Mouse (Mus musculus) G1E (cell line): ENCODE measurements around the gene Sugct. TPM values are rescaled to one million over a fixed set of nuclear protein-coding genes. Genes with fewer than 3 reads are reported as not detected.

ENCODE experiments used
- ATAC-seq: 2 replicates; pipeline ENCODE4 v1.8.0; 2016; ENCODE audit warnings: mild to moderate bottlenecking; ENCODE audit not compliant: insufficient number of reproducible peaks, poor library complexity, low FRiP score, severe bottlenecking; ENCODE audit errors: extremely low read depth
- DNase-seq: peaks from one replicate; pipeline ENCODE4 v3.0.0; 2012; ENCODE audit warnings: low spot score
- H3K27me3 ChIP-seq: 2 replicates; pipeline ENCODE4 v1.6.1; 2012; ENCODE audit warnings: mild to moderate bottlenecking, low read length, inconsistent platforms; ENCODE audit not compliant: insufficient read depth
- H3K36me3 ChIP-seq: replicated peaks from 2 replicates; pipeline ENCODE3; 2012; ENCODE audit warnings: mild to moderate bottlenecking, inconsistent platforms
- H3K4me1 ChIP-seq: 2 replicates; pipeline ENCODE4 v1.6.1; 2012; ENCODE audit warnings: low read depth, low read length, inconsistent platforms, mixed read lengths; ENCODE audit not compliant: insufficient read depth
- H3K4me3 ChIP-seq: 2 replicates; pipeline ENCODE4 v1.5.1; 2012; ENCODE audit warnings: low read depth, mild to moderate bottlenecking, inconsistent platforms, low read length, moderate library complexity, mixed read lengths
- H3K9me3 ChIP-seq: replicated peaks from 2 replicates; pipeline ENCODE4 v1.6.1; 2012; ENCODE audit warnings: inconsistent platforms
- CTCF ChIP-seq: IDR thresholded peaks from 2 replicates; pipeline ENCODE4 v1.5.1; 2012; ENCODE audit warnings: low read depth, low read length, inconsistent platforms, mixed read lengths
- GATA1 ChIP-seq: IDR thresholded peaks from 2 replicates; pipeline ENCODE4 v1.6.1; 2012; ENCODE audit warnings: borderline replicate concordance, low read length, inconsistent platforms, mixed read lengths
- GATA2 ChIP-seq: IDR thresholded peaks from 2 replicates; pipeline ENCODE4 v1.6.1; 2012; ENCODE audit warnings: low read depth, low read length, inconsistent platforms, borderline replicate concordance
- POLR2AphosphoS5 ChIP-seq: IDR thresholded peaks from 2 replicates; pipeline ENCODE4 v1.6.1; 2012; ENCODE audit warnings: low read depth, low read length, inconsistent platforms; ENCODE audit not compliant: insufficient replicate concordance
- TAL1 ChIP-seq: conservative IDR thresholded peaks from 2 replicates; pipeline ENCODE4 v1.6.1; 2012; ENCODE audit warnings: low read depth, low read length, inconsistent platforms, mixed read lengths
- polyA plus RNA-seq: library from polyadenylated mRNA; stranded (reverse); fragments of >175 nt; gene quantifications from 2 replicates; pipeline ENCODE4 v1.2.3, GENCODE M21; 2012
- total RNA-seq, 2 experiments: library from RNA; stranded (forward) in 1 of 2; stranded (reverse) in 1 of 2; fragments of 200-1000 nt in 1 of 2; fragments of >200 nt in 1 of 2; fragmentation: Nextera tagmentation in 1 of 2; gene quantifications; 2 replicates each; pipeline ENCODE4 v1.2.3; 2014 to 2017

Gene Sugct
- total and polyA plus RNA-seq, 3 experiments: 1.1 to 4.8 (median 1.8) TPM

DNA sequence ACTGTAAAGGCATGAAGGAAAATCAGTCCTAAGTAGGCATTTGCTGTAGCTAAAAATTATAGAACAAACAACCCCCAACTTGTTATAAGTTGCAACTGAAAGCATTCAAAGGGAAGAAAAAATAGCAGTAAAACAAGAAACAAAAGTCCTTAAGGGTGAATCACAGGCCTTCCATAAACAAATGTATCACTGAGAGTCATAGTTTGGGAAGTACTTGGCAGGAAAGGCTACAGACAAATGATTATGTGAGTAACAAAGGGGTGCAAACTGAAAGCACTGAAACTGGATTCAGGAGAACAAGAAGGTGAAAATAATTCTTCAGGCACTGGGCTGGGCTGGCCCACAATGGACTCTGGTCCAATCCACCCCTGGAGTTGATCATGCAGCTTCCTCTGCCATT lies 482.7 kb downstream of the Sugct start:
- H3K27me3 ChIP-seq: no peaks in the 10 kb centered on the region
- H3K36me3 ChIP-seq: no peaks in the 10 kb centered on the region
- TF ChIP-seq CTCF (no peak), POLR2AphosphoS5 (no peak), TAL1 (no peak), GATA1 (no peak), GATA2 (no peak)
- H3K4me1 ChIP-seq: no peaks in the 10 kb centered on the region
- no peak for ATAC-seq
- DNase-seq: no peak
- no peak overlapping the region for H3K4me3 ChIP-seq
- no peaks in the 10 kb centered on the region for H3K9me3 ChIP-seq

DNA sequence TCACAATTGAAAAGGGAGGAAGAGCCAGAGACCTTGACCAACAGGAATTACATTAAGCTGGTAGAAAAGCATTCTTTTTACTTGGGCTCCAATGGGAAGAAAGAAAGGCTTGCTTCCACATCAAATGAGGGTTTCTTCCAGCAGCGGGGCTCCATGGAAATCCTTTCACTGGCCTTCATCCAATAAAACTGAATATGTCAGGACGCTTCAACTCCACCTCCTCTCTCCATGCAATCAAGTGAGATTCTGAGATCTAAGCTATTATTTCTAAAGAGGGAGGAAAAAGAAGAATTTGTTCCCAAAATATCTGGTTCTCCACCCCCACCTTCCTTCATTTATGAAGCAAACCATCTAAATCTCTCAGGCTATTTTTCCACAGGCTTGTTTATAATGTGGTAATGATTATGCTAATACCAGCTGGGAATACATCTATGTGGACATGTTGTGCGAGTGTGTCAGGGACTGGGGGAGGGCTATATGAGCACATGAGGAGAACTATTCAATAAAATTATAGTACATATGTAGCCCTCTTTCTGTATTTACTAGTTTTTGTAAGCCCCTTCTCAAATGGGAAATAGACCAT lies 505.1 kb downstream of the Sugct start:
- no peaks in the 10 kb centered on the region for H3K9me3 ChIP-seq
- no peaks in the 10 kb centered on the region for H3K27me3 ChIP-seq
- no peak for ATAC-seq
- H3K36me3 ChIP-seq: no peaks in the 10 kb centered on the region
- DNase-seq: no peak
- H3K4me1 ChIP-seq: no peaks in the 10 kb centered on the region
- TF ChIP-seq TAL1 (no peak), GATA1 (no peak), CTCF (no peak), POLR2AphosphoS5 (no peak), GATA2 (no peak)
- H3K4me3 ChIP-seq: no peak overlapping the region

DNA sequence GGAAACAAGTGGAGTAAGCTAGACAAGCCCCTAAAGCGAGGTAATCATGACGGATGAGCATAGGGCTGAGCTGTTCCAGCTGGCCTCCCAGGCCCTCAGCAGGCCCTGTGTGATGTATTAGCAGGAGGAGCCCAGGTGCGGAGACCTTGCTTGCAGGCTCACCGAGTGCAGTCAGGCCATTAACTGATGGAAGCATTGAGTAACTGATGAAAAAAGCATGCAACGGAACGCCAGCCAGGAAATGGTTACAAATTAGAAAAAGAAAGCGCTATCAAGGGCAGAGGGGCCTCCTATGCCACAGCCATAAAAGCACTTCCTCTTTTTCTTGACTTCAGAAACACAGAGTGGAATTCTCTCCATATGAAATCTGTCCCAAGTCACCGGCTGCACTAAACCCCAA lies 510.1 kb downstream of the Sugct start:
- TF ChIP-seq TAL1 (no peak), GATA1 (no peak), GATA2 (no peak), CTCF (no peak), POLR2AphosphoS5 (no peak)
- H3K9me3 ChIP-seq: no peaks in the 10 kb centered on the region
- H3K4me1 ChIP-seq: no peaks in the 10 kb centered on the region
- DNase-seq (no peak), ATAC-seq (no peak)
- no peaks in the 10 kb centered on the region for H3K36me3 ChIP-seq
- H3K4me3 ChIP-seq: no peak overlapping the region
- H3K27me3 ChIP-seq: no peaks in the 10 kb centered on the region

DNA sequence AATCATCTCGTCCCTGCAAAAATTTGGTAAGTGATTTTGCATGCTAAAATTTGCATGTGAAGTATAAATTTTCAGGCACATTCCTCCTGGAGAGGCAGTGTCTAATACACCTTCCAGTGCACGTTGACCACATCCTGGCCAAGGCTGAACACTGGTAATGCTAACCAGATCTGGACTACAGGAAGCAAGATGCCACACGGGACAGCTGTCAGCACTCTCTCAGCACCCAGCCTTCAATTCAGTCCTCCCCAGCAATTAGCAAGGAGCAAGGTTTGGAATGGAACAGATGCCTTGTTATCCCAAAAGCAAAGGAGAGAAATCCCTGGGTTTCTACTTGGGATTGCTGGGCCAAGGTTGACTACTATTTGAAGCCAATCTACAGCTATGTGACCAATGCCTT lies 529.4 kb downstream of the Sugct start:
- H3K36me3 ChIP-seq: no peaks in the 10 kb centered on the region
- TF ChIP-seq CTCF: no peak
- no peak for TF ChIP-seq POLR2AphosphoS5
- no peak for TF ChIP-seq GATA2
- TF ChIP-seq GATA1: no peak
- TF ChIP-seq TAL1: no peak

DNA sequence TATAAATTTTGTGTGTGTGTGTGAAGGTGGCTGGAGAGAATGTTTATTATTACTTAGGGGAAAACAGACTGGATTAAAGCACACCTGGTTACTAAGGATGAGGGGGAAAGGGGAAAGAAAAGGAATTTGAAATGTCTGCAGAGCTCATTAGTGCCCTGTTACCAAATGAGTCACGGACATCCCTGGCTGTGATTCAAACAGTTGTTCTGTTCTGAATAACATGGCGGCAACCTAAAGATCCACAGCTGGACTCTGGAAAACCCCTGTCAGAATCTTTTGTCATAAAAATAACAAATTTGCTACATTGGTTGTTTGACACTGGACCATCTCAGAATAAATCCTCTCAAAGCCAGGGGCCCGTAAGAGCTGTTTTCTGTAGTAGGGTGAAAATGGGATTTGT lies 530.6 kb downstream of the Sugct start:
- Histone ChIP-seq H3K9me3 (no peaks in the 10 kb centered on the region), H3K27me3 (no peaks in the 10 kb centered on the region), H3K36me3 (no peaks in the 10 kb centered on the region), H3K4me1 (no peaks in the 10 kb centered on the region), H3K4me3 (no peak overlapping the region)
- DNase-seq: no peak
- no peak for ATAC-seq
- TF ChIP-seq GATA1 (no peak), TAL1 (no peak), GATA2 (no peak), POLR2AphosphoS5 (no peak), CTCF (no peak)

More for the DNA sequence above, 529.4 kb downstream of the Sugct start:
- no peaks in the 10 kb centered on the region for H3K27me3 ChIP-seq
- ATAC-seq (no peak), DNase-seq (no peak)
- no peak overlapping the region for H3K4me3 ChIP-seq
- no peaks in the 10 kb centered on the region for H3K9me3 ChIP-seq
- H3K4me1 ChIP-seq: no peaks in the 10 kb centered on the region

DNA sequence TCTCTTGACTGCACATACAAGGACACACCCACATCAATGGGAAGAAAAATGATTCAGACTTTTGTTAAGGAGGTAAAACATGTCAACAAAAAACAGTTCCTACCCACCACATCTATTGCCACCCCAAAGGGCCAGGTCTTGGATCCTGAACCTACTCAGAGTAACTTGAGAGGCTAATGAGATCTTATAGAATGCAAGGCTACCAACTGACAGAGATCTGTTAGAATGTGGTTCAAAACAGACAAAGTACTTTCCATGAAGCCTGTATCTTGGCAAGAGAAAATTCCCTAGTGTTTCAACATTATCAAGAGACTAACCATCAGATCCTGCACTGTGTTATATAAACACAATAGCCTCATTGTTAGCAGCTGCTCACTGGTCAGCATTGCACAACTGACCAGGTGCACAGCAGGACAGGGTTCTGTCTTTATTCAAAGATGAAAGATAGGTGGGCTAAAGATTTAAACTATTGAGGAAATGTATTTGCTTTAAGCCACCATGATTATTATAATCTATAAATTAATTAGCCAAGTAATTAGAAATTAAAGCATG lies 548.8 kb downstream of the Sugct start:
- ATAC-seq (no peak), DNase-seq (no peak)
- Histone ChIP-seq H3K4me1 (no peaks in the 10 kb centered on the region), H3K27me3 (no peaks in the 10 kb centered on the region), H3K9me3 (no peaks in the 10 kb centered on the region), H3K4me3 (no peak overlapping the region), H3K36me3 (no peaks in the 10 kb centered on the region)
- TF ChIP-seq TAL1 (no peak), CTCF (no peak), POLR2AphosphoS5 (no peak), GATA1 (no peak), GATA2 (no peak)
